Mouse (Mus musculus) ES-E14 (cell line): ENCODE data around the gene Abca12. TPM values are rescaled to one million over a fixed set of nuclear protein-coding genes. Genes with fewer than 3 reads are reported as not detected.

Experiments
- DNase-seq: peaks from one replicate; pipeline ENCODE4 v3.0.0-alpha.2; 2013; ENCODE audit warnings: low read depth, low spot score
- H3K27ac ChIP-seq: 2 replicates; pipeline ENCODE4 v1.5.1; 2012; ENCODE audit warnings: low read depth, mild to moderate bottlenecking, low read length, moderate library complexity, mixed read lengths; ENCODE audit not compliant: poor library complexity, insufficient read depth, severe bottlenecking
- H3K36me3 ChIP-seq: 2 replicates; pipeline ENCODE4 v1.6.1; 2012; ENCODE audit warnings: mild to moderate bottlenecking, low read length, moderate library complexity, mixed read lengths; ENCODE audit not compliant: control insufficient read depth, poor library complexity, insufficient read depth, severe bottlenecking
- H3K4me1 ChIP-seq, 2 experiments: fragments of 150-350 bp in 1 of 2; sonication (generic) in 1 of 2; 2 replicates each; pipeline ENCODE4 v1.6.1; 2012; ENCODE audit warnings: low read length in 2 of 2, mild to moderate bottlenecking in 1 of 2, mixed read lengths in 1 of 2; ENCODE audit not compliant: control insufficient read depth in 2 of 2, insufficient read depth in 2 of 2, poor library complexity in 1 of 2
- H3K4me3 ChIP-seq, 2 experiments: fragments of 150-350 bp in 1 of 2; sonication (generic) in 1 of 2; 2 replicates each; pipeline ENCODE4 v1.5.1; 2012; ENCODE audit warnings: low read length in 2 of 2, low read depth in 1 of 2, mild to moderate bottlenecking in 1 of 2, mixed read lengths in 1 of 2; ENCODE audit not compliant: insufficient read depth in 1 of 2, poor library complexity in 1 of 2, severe bottlenecking in 1 of 2
- H3K9ac ChIP-seq: 2 replicates; pipeline ENCODE4 v1.6.1; 2012; ENCODE audit warnings: low read depth, mild to moderate bottlenecking, low read length, mixed read lengths; ENCODE audit not compliant: poor library complexity, insufficient read depth, severe bottlenecking
- H3K9me3 ChIP-seq: fragments of 150-350 bp; sonication (generic); 2 replicates; pipeline ENCODE4 v1.6.1; 2012; ENCODE audit warnings: low read depth, mild to moderate bottlenecking, low read length; ENCODE audit not compliant: control insufficient read depth, insufficient read depth
- CHD2 ChIP-seq: IDR thresholded peaks from 2 replicates; pipeline ENCODE4 v1.6.1; 2014; ENCODE audit warnings: mild to moderate bottlenecking, low read depth, low read length, inconsistent platforms
- HCFC1 ChIP-seq: IDR thresholded peaks from 2 replicates; pipeline ENCODE4 v1.6.1; 2012; ENCODE audit warnings: low read length, inconsistent platforms, borderline replicate concordance; ENCODE audit not compliant: insufficient read depth
- MAFK ChIP-seq: IDR thresholded peaks from 2 replicates; pipeline ENCODE4 v1.6.1; 2014; ENCODE audit warnings: mild to moderate bottlenecking, low read depth, low read length, inconsistent platforms; ENCODE audit not compliant: insufficient read depth
- ZC3H11A ChIP-seq: IDR thresholded peaks from 2 replicates; pipeline ENCODE4 v1.6.1; 2012; ENCODE audit warnings: low read depth, mild to moderate bottlenecking, inconsistent platforms, low read length, borderline replicate concordance
- ZNF384 ChIP-seq: IDR thresholded peaks from 2 replicates; pipeline ENCODE4 v1.6.1; 2012; ENCODE audit warnings: low read depth, low read length, inconsistent platforms
- in situ Hi-C, 2 experiments: fragments of 600-800 bp; cut with MboI; formaldehyde crosslinking; loops; one replicate each; pipeline ENCODE4 v1.15.1; 2025; ENCODE audit warnings: low sequenced_read_pairs in 2 of 2, inconsistent platforms in 1 of 2; ENCODE audit not compliant: unreplicated experiment in 2 of 2
- total RNA-seq: library from RNA; depleted of rRNA; stranded (reverse); fragments of 300-350 nt; gene quantifications from 2 replicates; pipeline ENCODE4 v1.2.3, GENCODE M21; 2012

Abca12 gene
- total RNA-seq, 1 experiment, result 0.31 TPM

DNA sequence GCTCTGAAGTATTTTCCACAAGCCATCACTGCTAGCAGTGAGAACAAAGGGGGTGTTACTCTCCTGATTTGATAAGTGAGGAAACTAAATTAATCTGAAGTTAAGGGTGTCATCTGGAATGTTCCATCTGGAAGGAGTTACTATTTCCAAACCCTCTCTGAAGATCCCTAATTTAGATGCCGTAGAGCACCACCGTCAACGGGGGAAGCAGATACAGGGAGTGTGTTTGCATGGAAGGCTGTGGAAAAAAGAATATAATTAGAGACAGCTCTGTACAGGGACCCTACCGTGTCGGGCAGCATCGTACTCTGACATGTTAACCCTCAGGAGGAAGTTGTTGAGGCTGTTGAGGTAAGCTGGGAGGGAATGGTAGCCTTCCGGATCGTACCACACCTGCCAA is 142.6 kb downstream of the Abca12 start:
- TF ChIP-seq ZC3H11A (no peak), CHD2 (no peak), ZNF384 (no peak), HCFC1 (no peak), MAFK (no peak)
- Histone ChIP-seq H3K9me3 (no peaks in the 10 kb centered on the region), H3K36me3 (no peaks in the 10 kb centered on the region), H3K4me1 (no peaks in the 10 kb centered on the region), H3K4me3 (no peak overlapping the region), H3K9ac (no peak overlapping the region), H3K27ac (no peak overlapping the region)
- no peak for DNase-seq
- in situ Hi-C loops, result no loop called here

DNA sequence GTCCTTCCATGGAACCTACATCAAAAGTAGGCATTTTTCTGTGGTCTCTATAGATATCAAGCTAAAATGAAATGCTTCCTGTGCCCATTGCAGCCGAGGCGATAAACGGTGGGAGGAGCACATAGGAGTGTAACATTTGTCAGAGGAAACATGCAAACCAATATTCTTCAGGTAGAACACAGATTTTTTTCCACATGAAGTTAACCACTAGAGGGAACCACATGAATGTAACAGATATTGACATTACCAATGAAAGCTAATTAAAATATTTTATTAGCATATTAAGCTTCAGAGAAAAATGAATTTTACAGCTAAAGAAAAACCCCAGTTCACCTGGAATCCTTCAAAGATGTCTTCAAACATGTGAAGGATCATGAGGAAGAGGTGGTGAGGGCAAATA is 144.6 kb downstream of the Abca12 start:
- no peak for TF ChIP-seq ZNF384
- TF ChIP-seq CHD2, result no peak
- TF ChIP-seq MAFK, result no peak
- no peak for TF ChIP-seq ZC3H11A
- no peak for TF ChIP-seq HCFC1
- in situ Hi-C loops, result no loop called here
- H3K27ac ChIP-seq, result no peak overlapping the region
- H3K9me3 ChIP-seq, result no peaks in the 10 kb centered on the region
- H3K4me3 ChIP-seq, result no peak overlapping the region
- no peak for DNase-seq
- no peak overlapping the region for H3K9ac ChIP-seq
- H3K36me3 ChIP-seq, result no peaks in the 10 kb centered on the region
- no peaks in the 10 kb centered on the region for H3K4me1 ChIP-seq

- no peak overlapping the region for H3K27ac ChIP-seq
- in situ Hi-C loops, result no loop called here
- H3K9ac ChIP-seq, result no peak overlapping the region
- no peaks in the 10 kb centered on the region for H3K4me1 ChIP-seq
- no peaks in the 10 kb centered on the region for H3K9me3 ChIP-seq
- no peak for DNase-seq
- no peaks in the 10 kb centered on the region for H3K36me3 ChIP-seq
- H3K4me3 ChIP-seq, result no peak overlapping the region
- TF ChIP-seq CHD2 (no peak), ZC3H11A (no peak), ZNF384 (no peak), HCFC1 (no peak), MAFK (no peak)
Observed at GRCm38 (mm10) chr1:71266630-71267029, 148.1 kb downstream of the Abca12 start.

GRCm38 (mm10) chr1:71263532-71263931 is 151.2 kb downstream of the Abca12 start:
- Histone ChIP-seq H3K4me1 (no peaks in the 10 kb centered on the region), H3K9me3 (no peaks in the 10 kb centered on the region), H3K9ac (no peak overlapping the region), H3K27ac (no peak overlapping the region), H3K36me3 (no peaks in the 10 kb centered on the region), H3K4me3 (no peak overlapping the region)
- no peak for TF ChIP-seq ZNF384
- no peak for TF ChIP-seq ZC3H11A
- no peak for TF ChIP-seq HCFC1
- TF ChIP-seq MAFK, result no peak
- no peak for TF ChIP-seq CHD2
- no peak for DNase-seq
- in situ Hi-C loops, result no loop called here

- H3K9me3 ChIP-seq, result no peaks in the 10 kb centered on the region
- no peak overlapping the region for H3K27ac ChIP-seq
- H3K4me3 ChIP-seq, result no peak overlapping the region
- no peak overlapping the region for H3K9ac ChIP-seq
- 0 out of 4 replicates have a peak, but pooled peaks cover 0 to 2% of the 10 kb centered on the region in 2 experiments for H3K4me1 ChIP-seq
- no peaks in the 10 kb centered on the region for H3K36me3 ChIP-seq
- DNase-seq, result no peak
- in situ Hi-C loops, result no loop called here
- TF ChIP-seq MAFK (no peak), CHD2 (no peak), ZNF384 (no peak), ZC3H11A (no peak), HCFC1 (no peak)
Observed at GRCm38 (mm10) chr1:71244647-71245046, 170.1 kb downstream of the Abca12 start.
